Mouse (Mus musculus) brain, embryonic 14.5 days (tissue): Measurements from ENCODE around the gene Ehmt2.
A peak's percentile ranks its signal among the peaks of the same experiment; 100 is the strongest.

ENCODE experiments used
- CTCF ChIP-seq: fragments of 200-500 bp; IDR thresholded peaks from 2 replicates; pipeline ENCODE4 v1.5.1; 2012; ENCODE audit warnings: inconsistent platforms, mild to moderate bottlenecking, moderate library complexity, borderline replicate concordance; ENCODE audit not compliant: insufficient read depth, insufficient read length; ENCODE audit errors: extremely low read depth
- POLR2A ChIP-seq: fragments of 200-500 bp; IDR thresholded peaks from 2 replicates; pipeline ENCODE4 v1.6.1; 2012; ENCODE audit warnings: mild to moderate bottlenecking, inconsistent platforms, borderline replicate concordance; ENCODE audit not compliant: poor library complexity, insufficient read depth, insufficient read length, severe bottlenecking; ENCODE audit errors: extremely low read depth

DNA sequence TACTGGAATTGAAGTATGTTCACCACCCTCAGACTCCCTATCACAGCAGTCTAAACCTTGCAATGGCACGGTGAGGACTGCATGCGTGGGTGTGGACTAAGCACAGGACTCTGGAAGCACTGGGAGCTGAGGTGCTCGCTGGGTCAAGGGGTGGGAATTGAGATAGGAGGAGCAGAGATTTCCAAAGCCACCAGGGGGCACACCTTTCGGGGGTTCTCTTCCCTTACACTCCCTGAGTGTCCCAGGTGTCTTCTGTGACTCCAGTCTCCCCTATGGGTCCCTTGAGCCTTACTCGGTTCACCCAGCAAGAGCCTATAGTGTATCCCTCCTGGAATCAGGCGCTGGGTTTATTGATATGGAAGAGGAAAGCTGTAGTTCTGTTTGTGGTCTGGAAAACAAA, 24.7 kb downstream of the Ehmt2 start:
- TF ChIP-seq POLR2A = no peak
- TF ChIP-seq CTCF = peak; percentile 31; the same call in 1 of the 2 replicates
